Mouse (Mus musculus) brain, embryonic 18.5 days (tissue): ENCODE results near the gene Sox14.

Source experiments
- DNase-seq: peaks from one replicate; pipeline ENCODE4 v3.0.0-alpha.2; 2012; ENCODE audit warnings: low read depth, low spot score

Sox14 gene

DNA sequence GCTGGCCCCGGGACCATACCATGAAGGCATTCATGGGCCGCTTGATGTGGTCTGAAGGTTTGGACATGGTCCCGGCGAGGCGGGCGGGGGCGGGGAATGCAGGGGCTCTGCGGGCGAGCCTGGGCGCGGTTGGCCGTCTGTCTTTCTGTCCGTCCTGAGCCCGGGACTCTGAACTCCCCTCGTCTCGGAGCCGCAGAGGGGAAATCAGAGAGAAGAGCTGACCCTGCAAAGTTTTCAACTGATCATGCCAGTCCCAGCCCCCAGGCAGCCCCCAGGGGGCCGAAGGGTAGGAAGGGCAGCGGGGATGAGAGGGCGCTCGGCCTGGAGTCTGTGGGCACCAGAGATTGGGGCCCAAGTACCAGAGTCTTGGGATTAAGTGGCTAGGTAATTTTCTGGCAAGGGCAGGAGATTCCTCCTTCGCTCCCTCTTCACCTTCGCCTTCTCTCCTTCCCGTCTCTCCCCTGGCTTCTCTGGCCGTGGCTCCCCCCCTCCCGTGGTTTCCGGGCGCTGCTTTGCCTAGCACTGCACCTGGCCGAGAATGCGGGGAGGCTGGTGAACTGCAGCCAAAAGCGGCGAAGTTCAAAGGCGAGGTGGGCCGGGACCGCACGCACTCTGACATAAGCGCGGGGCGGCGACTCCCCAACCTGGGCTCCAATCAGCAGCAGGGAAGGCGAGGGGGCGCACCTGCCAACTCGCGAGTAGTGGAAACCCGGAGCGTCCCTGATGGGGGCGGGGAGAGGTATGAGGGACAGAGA is at the start of gene Sox14:
TSS of gene Sox14 (minus strand) at position 553 of the 755 bp plus-strand sequence.
- no peak for DNase-seq

DNA sequence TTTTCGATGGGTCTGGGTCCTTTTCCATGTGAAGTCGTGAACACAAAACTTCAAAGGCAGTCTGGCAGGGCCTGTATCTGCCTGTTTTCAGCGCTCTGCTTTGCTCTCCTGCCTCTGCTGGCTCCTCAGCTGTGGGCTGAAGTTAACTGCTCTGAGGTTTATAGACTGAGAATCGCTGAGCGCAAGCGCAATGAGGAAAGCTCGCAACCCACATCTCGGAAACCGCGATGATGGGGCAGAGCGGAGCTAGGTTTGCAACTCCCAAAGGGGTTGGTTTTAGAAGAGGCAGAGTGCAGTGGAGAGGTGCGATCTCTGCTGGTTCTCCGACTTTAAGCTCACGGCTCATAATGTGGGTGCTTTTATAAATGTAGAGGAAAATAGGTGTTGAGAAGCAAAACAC is 3.3 kb upstream of the Sox14 start:
- no peak for DNase-seq

DNA sequence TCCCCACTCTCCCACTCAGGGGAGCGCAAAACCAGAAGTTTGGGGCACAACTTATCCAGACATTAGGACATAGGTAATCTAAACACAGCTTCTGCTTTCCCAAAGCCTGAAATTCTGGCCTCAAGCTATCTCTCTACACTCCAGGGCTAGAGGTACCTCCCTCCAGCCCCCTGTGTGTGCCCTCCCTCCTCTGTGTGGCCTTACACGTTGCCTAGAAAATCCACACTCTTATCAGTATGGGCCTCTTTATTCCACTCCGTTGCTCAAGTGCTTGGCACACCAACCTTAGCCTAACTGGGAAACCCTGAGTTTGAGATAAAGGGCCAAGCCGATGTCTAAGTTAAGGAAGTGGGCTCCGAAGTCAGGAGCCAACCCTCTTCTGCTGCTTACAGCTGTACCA is 2.6 kb upstream of the Sox14 start:
- no peak for DNase-seq

GRCm38 (mm10) chr9:99877056-99877546 is 1.1 kb upstream of the Sox14 start:
- no peak for DNase-seq

DNA sequence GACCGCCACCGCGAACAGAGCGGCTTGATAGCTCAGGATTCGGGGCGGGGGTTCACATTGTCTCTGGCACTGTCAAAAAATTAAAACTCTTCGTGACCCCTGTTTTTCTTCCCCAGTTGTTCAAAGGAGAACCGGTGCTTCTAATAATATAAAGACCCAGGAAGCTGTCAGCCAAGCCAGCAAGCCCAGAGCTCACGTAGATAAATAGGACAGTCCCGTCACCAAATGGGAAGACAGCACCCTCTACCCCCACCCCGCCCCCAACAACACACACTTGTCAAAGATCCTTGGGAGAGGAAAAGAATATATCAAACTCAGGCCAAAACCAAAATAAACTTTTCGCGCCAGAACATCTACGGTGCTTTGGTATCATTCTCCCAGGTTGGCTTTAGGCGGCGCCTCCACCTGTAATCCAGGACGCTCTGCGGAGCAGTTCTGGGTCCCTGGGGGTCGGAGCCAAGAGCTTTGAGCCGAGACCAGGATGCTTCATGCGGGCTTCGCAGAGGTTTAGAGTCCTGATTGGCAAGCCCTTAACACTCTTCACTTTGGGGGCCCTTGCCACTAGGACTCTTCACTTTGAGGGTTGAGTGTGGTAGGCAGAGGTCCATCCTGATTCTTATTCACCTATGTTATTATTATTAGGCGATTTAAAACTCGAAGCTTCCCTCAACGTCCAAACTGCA is 544 bp upstream of the Sox14 start:
- DNase-seq, result no peak

DNA sequence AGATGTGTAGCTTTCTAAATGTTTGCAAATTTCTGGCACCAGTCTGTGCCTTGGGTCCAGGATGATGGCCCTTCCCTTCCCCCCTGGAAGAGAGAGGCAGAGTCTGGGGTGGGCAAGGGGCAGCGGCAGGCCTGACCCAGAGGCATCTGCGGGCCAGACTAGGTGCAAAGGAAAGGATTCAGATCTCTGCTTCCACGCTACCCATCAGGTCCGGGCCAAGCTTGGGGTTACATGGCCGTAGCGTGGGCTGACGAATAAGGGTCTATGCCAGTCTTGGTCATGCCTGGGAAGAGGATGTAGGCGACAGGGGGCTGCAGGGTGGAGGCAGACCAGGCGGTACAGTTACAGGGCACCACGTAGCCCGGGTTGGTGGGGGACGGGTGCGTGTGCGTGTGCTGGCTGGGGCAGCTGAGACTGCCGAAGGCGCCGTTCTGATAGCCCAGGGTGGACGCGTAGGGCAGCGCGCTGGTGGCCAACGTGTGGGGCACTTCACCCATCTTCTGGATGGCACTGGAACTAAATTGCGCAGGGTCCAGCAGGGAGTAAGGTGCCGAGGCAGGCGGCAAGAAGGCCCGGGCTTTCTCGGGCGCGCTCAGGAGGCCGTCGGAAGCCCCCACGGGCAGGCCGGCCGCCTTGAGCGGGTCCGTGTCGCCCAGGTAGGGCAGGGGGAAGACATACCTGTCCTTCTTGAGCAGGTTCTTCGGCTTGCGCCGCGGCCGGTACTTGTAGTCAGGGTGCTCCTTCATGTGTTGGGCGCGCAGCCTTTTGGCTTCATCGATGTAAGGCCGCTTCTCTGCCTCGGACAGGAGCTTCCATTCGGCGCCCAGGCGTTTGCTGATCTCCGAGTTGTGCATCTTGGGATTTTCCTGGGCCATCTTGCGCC is 994 bp downstream of the Sox14 start:
- no peak for DNase-seq

GRCm38 (mm10) chr9:99873721-99874120 is 2.2 kb downstream of the Sox14 start:
- DNase-seq, result no peak

GRCm38 (mm10) chr9:99873116-99873620 is 2.8 kb downstream of the Sox14 start:
- no peak for DNase-seq

- no peak for DNase-seq
Observed at GRCm38 (mm10) chr9:99872204-99873115, 3.5 kb downstream of the Sox14 start.

- no peak for DNase-seq
Observed at GRCm38 (mm10) chr9:99871556-99872203, 4.3 kb downstream of the Sox14 start.

- no peak for DNase-seq
Observed at GRCm38 (mm10) chr9:99870780-99871555, 5.0 kb downstream of the Sox14 start.

GRCm38 (mm10) chr9:99869936-99870779 is 5.8 kb downstream of the Sox14 start:
- no peak for DNase-seq

- no peak for DNase-seq
Observed at GRCm38 (mm10) chr9:99869275-99869674, 6.7 kb downstream of the Sox14 start.

DNA sequence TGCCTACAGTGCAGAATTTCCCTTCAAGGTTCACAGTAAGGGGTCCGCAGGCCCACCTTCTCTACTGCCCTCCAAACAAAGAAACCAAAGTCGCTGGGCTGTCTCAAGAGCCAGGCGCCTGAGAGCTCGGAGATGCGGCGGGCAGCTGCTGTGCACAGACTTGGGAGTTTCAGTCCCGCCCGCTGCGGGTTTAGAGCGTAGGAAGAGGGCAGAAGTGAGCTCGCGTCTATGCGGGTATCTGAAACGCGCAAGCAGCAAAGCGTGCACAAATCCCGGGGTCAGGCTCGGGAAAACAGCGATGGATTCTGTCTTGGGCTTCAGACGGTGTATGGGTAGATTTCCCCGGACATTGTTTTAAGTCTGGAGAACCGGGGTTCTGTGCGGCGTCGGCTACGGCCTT is 7.4 kb downstream of the Sox14 start:
- no peak for DNase-seq

DNA sequence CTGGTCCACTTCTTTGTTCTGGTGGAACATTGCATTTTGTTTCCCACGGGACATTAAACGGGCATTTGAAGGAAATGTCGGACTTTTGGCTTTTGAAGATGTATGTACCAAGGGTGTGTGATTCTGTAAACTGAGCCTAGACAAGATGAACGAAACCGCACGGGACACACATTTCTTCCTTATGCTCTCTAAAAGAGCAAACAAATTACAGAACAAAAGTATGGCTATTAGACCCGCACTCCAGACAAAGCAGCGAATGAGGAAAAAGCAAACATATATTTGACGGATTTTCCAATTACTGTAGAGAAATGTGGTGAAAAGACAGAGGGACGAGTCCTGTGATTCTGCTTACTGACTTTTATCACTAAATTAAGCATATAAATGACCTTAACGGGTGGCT is 7.9 kb downstream of the Sox14 start:
- DNase-seq, result no peak

DNA sequence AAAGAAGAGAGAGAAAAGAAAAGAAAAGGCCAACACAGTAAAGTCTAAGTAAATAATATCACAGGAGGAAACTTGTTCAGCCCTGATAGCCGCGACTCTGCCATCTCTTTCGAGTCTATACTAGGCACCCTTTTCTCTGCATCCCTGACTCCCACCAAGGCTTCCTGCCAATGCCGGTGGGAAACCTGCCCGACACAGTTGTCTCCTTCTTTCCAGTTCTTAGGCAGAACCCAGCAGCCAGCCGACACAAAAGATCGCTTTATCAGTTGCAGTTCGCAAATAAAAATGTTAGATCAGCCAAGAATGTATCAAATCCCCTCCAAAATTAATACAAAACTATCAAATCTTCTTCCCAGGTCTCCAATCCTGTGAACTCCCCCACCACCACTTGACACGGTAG is 13.0 kb downstream of the Sox14 start:
- DNase-seq, result no peak

DNA sequence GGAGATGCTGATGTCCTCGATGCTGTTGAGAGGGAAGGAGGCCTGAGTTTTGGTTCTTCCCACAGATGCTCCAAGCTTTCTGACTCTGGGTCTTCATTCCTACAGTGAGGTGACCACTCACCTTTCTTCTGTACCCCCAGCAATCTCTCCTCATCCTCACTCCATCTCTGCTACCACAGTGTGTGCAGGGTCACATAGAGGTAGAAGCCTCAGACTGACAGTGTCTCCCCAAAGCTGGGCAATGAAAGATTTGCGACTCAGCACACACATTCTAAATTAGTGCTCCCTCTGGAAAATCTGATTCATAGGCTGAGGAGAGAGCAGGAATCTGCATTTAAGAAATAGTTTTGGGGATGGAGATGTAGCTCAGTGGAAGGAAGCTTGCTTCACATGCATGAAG is 21.5 kb downstream of the Sox14 start:
- no peak for DNase-seq

GRCm38 (mm10) chr9:99853356-99853755 is 22.6 kb downstream of the Sox14 start:
- no peak for DNase-seq

GRCm38 (mm10) chr9:99850354-99850753 is 25.6 kb downstream of the Sox14 start:
- DNase-seq, result no peak
